In genomic region chr10:43578366-43578753, GRCm38 (mm10) we compare ENCODE assay signal across 8 mouse cellular contexts. TPM values are rescaled to one million over a fixed set of nuclear protein-coding genes. Genes with fewer than 3 reads are reported as not detected.
DNase-seq lines count a peak whose midpoint lies in the region; ATAC-seq and TF ChIP-seq lines count a peak whose summit lies in the region.

No protein-coding gene starts in this region.

- peak overlapping the region; percentile 60 for H3K4me3 ChIP-seq in heart, embryonic 11.5 days (ENCODE audit: low read depth, low read length)
- H3K4me3 ChIP-seq in forebrain, embryonic 16.5 days (replicated peaks; ENCODE audit: low read length), result peak overlapping the region; percentile 89
- H3K4me3 ChIP-seq in intestine, embryonic 14.5 days (ENCODE audit: low read depth, low read length), result peak overlapping the region; percentile 57
- H3K4me3 ChIP-seq in liver, embryonic 14.5 days (ENCODE audit: insufficient read depth in 1 of 2, low read depth in 2 of 2, low read length in 2 of 2), result peak overlapping the region; percentile 62 to 71

- no peaks in the 10 kb centered on the region for H3K36me3 ChIP-seq in heart, embryonic 11.5 days (ENCODE audit: control insufficient read depth, insufficient read depth, low read length)
- H3K36me3 ChIP-seq in forebrain, embryonic 16.5 days (ENCODE audit: control insufficient read depth, insufficient read depth), result peaks cover 6% of the 10 kb centered on the region
- peaks cover 12% of the 10 kb centered on the region for H3K36me3 ChIP-seq in intestine, embryonic 14.5 days (ENCODE audit: control insufficient read depth, insufficient read depth, low read length)
- peaks cover 35% of the 10 kb centered on the region for H3K36me3 ChIP-seq in liver, embryonic 14.5 days (replicated peaks; ENCODE audit: control insufficient read depth, insufficient read depth, low read depth)

- WGBS in heart, embryonic 11.5 days (ENCODE audit: insufficient replicate concordance), result under 1% methylated on average over 30 of the region's 32 CpGs
- under 1% methylated on average over 32 of the region's 32 CpGs for WGBS in forebrain, embryonic 16.5 days
- under 1% methylated on average over 32 of the region's 32 CpGs for WGBS in intestine, embryonic 14.5 days
- 0% methylated on average over 32 of the region's 32 CpGs for WGBS in liver, embryonic 14.5 days (ENCODE audit: insufficient replicate concordance)

- peak overlapping the region; percentile 90 for H3K9ac ChIP-seq in heart, embryonic 11.5 days (ENCODE audit: low read depth, low read length)
- H3K9ac ChIP-seq in forebrain, embryonic 16.5 days (replicated peaks; ENCODE audit: low read depth, low read length), result peak overlapping the region; percentile 99
- peak overlapping the region; percentile 87 for H3K9ac ChIP-seq in intestine, embryonic 14.5 days (ENCODE audit: low read length)
- H3K9ac ChIP-seq in liver, embryonic 14.5 days (replicated peaks), result peak overlapping the region; percentile 81

- DNase-seq in heart, adult 8-10 months (ENCODE audit: low spot score), result no peak
- DNase-seq in adrenal gland, postnatal 36 days, result peak; percentile 69 to 76
- peak; percentile 90 for DNase-seq in intestine, embryonic 14.5 days (ENCODE audit: low spot score)
- peak in 1 of 3 experiments; percentile 53 for DNase-seq in liver, embryonic 14.5 days (ENCODE audit: low read depth in 3 of 3, low spot score in 3 of 3)
- peak; percentile 89 for DNase-seq in neural tube, embryonic 10.5 days (ENCODE audit: extremely low spot score, low spot score)
- DNase-seq in testis, postnatal 14 days (ENCODE audit: low spot score), result peak; percentile 29

- no peaks in the 10 kb centered on the region for H3K9me3 ChIP-seq in heart, embryonic 11.5 days (replicated peaks; ENCODE audit: control insufficient read depth, low read length)
- H3K9me3 ChIP-seq in forebrain, embryonic 16.5 days (ENCODE audit: control insufficient read depth, low read length), result no peaks in the 10 kb centered on the region
- no peaks in the 10 kb centered on the region for H3K9me3 ChIP-seq in intestine, embryonic 14.5 days (ENCODE audit: control insufficient read depth, low read length)
- no peaks in the 10 kb centered on the region for H3K9me3 ChIP-seq in liver, embryonic 14.5 days (ENCODE audit: control insufficient read depth, low read length)

- peak; percentile 62 for ATAC-seq in heart, embryonic 11.5 days (replicated peaks; ENCODE audit: insufficient number of reproducible peaks, low FRiP score, low TSS enrichment)
- peak; percentile 41 for ATAC-seq in forebrain, embryonic 16.5 days
- ATAC-seq in intestine, embryonic 14.5 days (replicated peaks; ENCODE audit: low FRiP score, low TSS enrichment, low read depth), result peak; percentile 62
- peak; percentile 65 for ATAC-seq in liver, embryonic 14.5 days (ENCODE audit: insufficient read depth)

- no peak for TF ChIP-seq CTCF in liver, embryonic 14.5 days (IDR thresholded peaks at IDR 0.05; ENCODE audit: low read depth)

- no peak for TF ChIP-seq EP300 in liver, embryonic 14.5 days (IDR thresholded peaks at IDR 0.05; ENCODE audit: low read depth)

- H3K27me3 ChIP-seq in heart, embryonic 11.5 days (ENCODE audit: control insufficient read depth, insufficient read depth, low read length), result no peaks in the 10 kb centered on the region
- no peaks in the 10 kb centered on the region for H3K27me3 ChIP-seq in forebrain, embryonic 16.5 days (replicated peaks; ENCODE audit: control insufficient read depth, insufficient read depth, low read length)
- H3K27me3 ChIP-seq in intestine, embryonic 14.5 days (replicated peaks; ENCODE audit: control insufficient read depth, insufficient read depth, low read length), result no peaks in the 10 kb centered on the region
- H3K27me3 ChIP-seq in liver, embryonic 14.5 days (ENCODE audit: control insufficient read depth, insufficient read depth, low read length), result no peaks in the 10 kb centered on the region

- H3K4me2 ChIP-seq in heart, embryonic 11.5 days, result peak overlapping the region; percentile 95
- peak overlapping the region; percentile 79 for H3K4me2 ChIP-seq in forebrain, embryonic 16.5 days (ENCODE audit: low read length)
- H3K4me2 ChIP-seq in intestine, embryonic 14.5 days (ENCODE audit: low read length), result peak overlapping the region; percentile 75
- H3K4me2 ChIP-seq in liver, embryonic 14.5 days (ENCODE audit: low read depth), result peak overlapping the region; percentile 92

- no peaks in the 10 kb centered on the region for H3K4me1 ChIP-seq in heart, embryonic 11.5 days (ENCODE audit: control insufficient read depth, insufficient read depth, low read length)
- H3K4me1 ChIP-seq in forebrain, embryonic 16.5 days (replicated peaks; ENCODE audit: control insufficient read depth, insufficient read depth, low read length), result peaks cover 12% of the 10 kb centered on the region
- H3K4me1 ChIP-seq in intestine, embryonic 14.5 days (replicated peaks; ENCODE audit: control insufficient read depth, insufficient read depth, low read length), result 0 out of 2 replicates have a peak, but pooled peaks cover 6% of the 10 kb centered on the region
- H3K4me1 ChIP-seq in liver, embryonic 14.5 days (replicated peaks; ENCODE audit: control insufficient read depth in 2 of 2, insufficient read depth in 2 of 2, low read length in 1 of 2), result peaks cover 18 to 22% of the 10 kb centered on the region in 2 experiments

- peak overlapping the region; percentile 95 for H3K27ac ChIP-seq in heart, embryonic 11.5 days (ENCODE audit: low read depth, low read length)
- peak overlapping the region; percentile 99 for H3K27ac ChIP-seq in forebrain, embryonic 16.5 days (ENCODE audit: low read length)
- H3K27ac ChIP-seq in intestine, embryonic 14.5 days (ENCODE audit: low read depth), result peak overlapping the region; percentile 95
- H3K27ac ChIP-seq in liver, embryonic 14.5 days, result peak overlapping the region; percentile 84

RNA-seq across cellular contexts. Expression of gene Cd24a, which starts 0.3 kb away (rescaled TPM):
- polyA plus RNA-seq in heart, embryonic 11.5 days (2014; fragmentation: Nextera tagmentation; extraction: Ambion mirVana), result 130 and 141 TPM in 2 replicates
- 10 to 100 TPM in 1 of 4 experiments, 1 to 10 TPM in 3; 2.2 to 12.2 (median 3.4) TPM for total RNA-seq in heart, adult 8-10 months (2022)
- 10 to 100 TPM; 28.2 to 40.1 TPM for total RNA-seq in adrenal gland, postnatal 36 days (2021)
- 918 and 1,051 TPM in 2 replicates for polyA plus RNA-seq in forebrain, embryonic 16.5 days (2015; fragmentation: Nextera tagmentation; extraction: Ambion mirVana)
- polyA plus RNA-seq in intestine, embryonic 14.5 days (2014; fragmentation: Nextera tagmentation; extraction: Ambion mirVana), result 254 and 287 TPM in 2 replicates
- polyA plus RNA-seq in liver, embryonic 14.5 days (2012; rRNA removed), result 977 and 1,014 TPM in 2 replicates
- 1,175 and 1,210 TPM in 2 replicates for polyA plus RNA-seq in liver, embryonic 14.5 days (2014; fragmentation: Nextera tagmentation; extraction: Ambion mirVana)

RNA-seq across cellular contexts. Expression of gene 1700021F05Rik, which starts 37.6 kb away (rescaled TPM):
- polyA plus RNA-seq in heart, embryonic 11.5 days (2014; fragmentation: Nextera tagmentation; extraction: Ambion mirVana), result 93.8 and 106 TPM in 2 replicates
- 100 to 1,000 TPM; 108 to 122 (median 117) TPM for total RNA-seq in heart, adult 8-10 months (2022)
- total RNA-seq in adrenal gland, postnatal 36 days (2021), result 10 to 100 TPM; 65.3 to 67.7 TPM
- polyA plus RNA-seq in forebrain, embryonic 16.5 days (2015; fragmentation: Nextera tagmentation; extraction: Ambion mirVana), result 74.2 and 75.8 TPM in 2 replicates
- 61.4 and 65.9 TPM in 2 replicates for polyA plus RNA-seq in intestine, embryonic 14.5 days (2014; fragmentation: Nextera tagmentation; extraction: Ambion mirVana)
- 5.2 and 11.6 TPM in 2 replicates for polyA plus RNA-seq in liver, embryonic 14.5 days (2012; rRNA removed)
- 30.7 TPM in 2 replicates for polyA plus RNA-seq in liver, embryonic 14.5 days (2014; fragmentation: Nextera tagmentation; extraction: Ambion mirVana)

RNA-seq across cellular contexts. Expression of gene Gm9803, which starts 54.5 kb away (rescaled TPM):
- polyA plus RNA-seq in heart, embryonic 11.5 days (2014; fragmentation: Nextera tagmentation; extraction: Ambion mirVana), result 11.5 and 22.7 TPM in 2 replicates
- total RNA-seq in heart, adult 8-10 months (2022), result 10 to 100 TPM in 1 of 4 experiments, 1 to 10 TPM in 2, not detected in 1; 3.6 to 16.9 (median 7.9) TPM
- total RNA-seq in adrenal gland, postnatal 36 days (2021), result 10 to 100 TPM in 1 of 2 experiments, not detected in 1; 12.0 TPM
- polyA plus RNA-seq in forebrain, embryonic 16.5 days (2015; fragmentation: Nextera tagmentation; extraction: Ambion mirVana), result 23.0 TPM in 2 replicates
- 7.8 and 19.0 TPM in 2 replicates for polyA plus RNA-seq in intestine, embryonic 14.5 days (2014; fragmentation: Nextera tagmentation; extraction: Ambion mirVana)
- 12.3 and 14.7 TPM in 2 replicates for polyA plus RNA-seq in liver, embryonic 14.5 days (2012; rRNA removed)
- 8.5 and 10.0 TPM in 2 replicates for polyA plus RNA-seq in liver, embryonic 14.5 days (2014; fragmentation: Nextera tagmentation; extraction: Ambion mirVana)
